ENCODE assay signal across 26 mouse cellular contexts in genomic region chr2:142739338-142739737, GRCm38 (mm10).
DNase-seq lines count a peak whose midpoint lies in the region; ATAC-seq and TF ChIP-seq lines count a peak whose summit lies in the region.
"Had no signal": no experiment of that assay in that cellular context is flagged by ENCODE, and none has a peak within 500 bp of the region (broad histone marks: within the 10 kb centered on the region; RNA-seq: fewer than 3 reads in every experiment).

No protein-coding gene starts in this region.

- no peaks in the 10 kb centered on the region for H3K9me3 ChIP-seq in intestine, embryonic 15.5 days
- no peaks in the 10 kb centered on the region for H3K9me3 ChIP-seq in intestine, postnatal 0 days (ENCODE audit: control insufficient read depth)
- H3K9me3 ChIP-seq: embryonic facial prominence, embryonic 13.5 days; embryonic facial prominence, embryonic 15.5 days; forebrain, embryonic 10.5 days; forebrain, embryonic 12.5 days; G1E had no signal

- peak; percentile 45; the same call in 1 of the 2 replicates for ATAC-seq in intestine, embryonic 15.5 days
- peak; percentile 89 for ATAC-seq in intestine, postnatal 0 days
- ATAC-seq: CD4-positive, CD25-positive, alpha-beta regulatory T cell, adult 4 months; forebrain, embryonic 14.5 days; forebrain, embryonic 16.5 days had no signal

- no peaks in the 10 kb centered on the region for H3K27me3 ChIP-seq in intestine, embryonic 15.5 days (replicated peaks)
- no peaks in the 10 kb centered on the region for H3K27me3 ChIP-seq in intestine, postnatal 0 days (replicated peaks; ENCODE audit: control insufficient read depth, insufficient read depth, low read length)
- H3K27me3 ChIP-seq in small intestine, adult 2 months (ENCODE audit: control insufficient read depth, insufficient read depth, low read length) = no peaks in the 10 kb centered on the region
- H3K27me3 ChIP-seq: CH12.LX; embryonic facial prominence, embryonic 13.5 days; embryonic facial prominence, embryonic 15.5 days; forebrain, embryonic 12.5 days had no signal

- no peak overlapping the region for H3K4me2 ChIP-seq in intestine, embryonic 15.5 days (replicated peaks)
- H3K4me2 ChIP-seq in intestine, postnatal 0 days (replicated peaks; ENCODE audit: low read depth) = no peak overlapping the region
- H3K4me2 ChIP-seq: embryonic facial prominence, embryonic 13.5 days; embryonic facial prominence, embryonic 15.5 days; forebrain, embryonic 12.5 days had no signal

- no peak overlapping the region for H3K4me3 ChIP-seq in intestine, embryonic 15.5 days (replicated peaks)
- no peak overlapping the region for H3K4me3 ChIP-seq in intestine, postnatal 0 days (ENCODE audit: low read depth, low read length)
- H3K4me3 ChIP-seq in small intestine, adult 2 months (ENCODE audit: low read depth, low read length) = no peak overlapping the region
- H3K4me3 ChIP-seq: embryonic facial prominence, embryonic 13.5 days; embryonic facial prominence, embryonic 15.5 days; erythroblast, embryonic 14.5 days; forebrain, embryonic 10.5 days; forebrain, embryonic 12.5 days had no signal

- no peak overlapping the region for H3K27ac ChIP-seq in intestine, embryonic 15.5 days
- H3K27ac ChIP-seq in intestine, postnatal 0 days (ENCODE audit: low read depth, low read length) = no peak overlapping the region
- H3K27ac ChIP-seq in small intestine, adult 2 months (ENCODE audit: insufficient read depth, low read depth, low read length) = peak overlapping the region; percentile 67
- H3K27ac ChIP-seq: embryonic facial prominence, embryonic 13.5 days; embryonic facial prominence, embryonic 15.5 days; forebrain, embryonic 10.5 days; forebrain, embryonic 12.5 days had no signal

- no peaks in the 10 kb centered on the region for H3K36me3 ChIP-seq in intestine, embryonic 15.5 days
- no peaks in the 10 kb centered on the region for H3K36me3 ChIP-seq in intestine, postnatal 0 days (ENCODE audit: control insufficient read depth, insufficient read depth)
- no peaks in the 10 kb centered on the region; the same call in 1 of the 2 replicates for H3K36me3 ChIP-seq in small intestine, adult 2 months (ENCODE audit: control insufficient read depth, insufficient read depth, low read length)
- H3K36me3 ChIP-seq: embryonic facial prominence, embryonic 15.5 days; forebrain, embryonic 10.5 days; forebrain, embryonic 12.5 days had no signal

- 60% methylated on average over 2 of the region's 2 CpGs for WGBS in intestine, embryonic 15.5 days
- WGBS in intestine, postnatal 0 days = 52% methylated on average over 2 of the region's 2 CpGs
- WGBS in small intestine, adult 2 months = 23% methylated on average over 2 of the region's 2 CpGs

- no peak overlapping the region for H3K9ac ChIP-seq in intestine, embryonic 15.5 days
- H3K9ac ChIP-seq in intestine, postnatal 0 days (ENCODE audit: low read depth, low read length) = no peak overlapping the region
- H3K9ac ChIP-seq: embryonic facial prominence, embryonic 13.5 days; embryonic facial prominence, embryonic 15.5 days; forebrain, embryonic 12.5 days had no signal

- no peak for TF ChIP-seq POLR2A in small intestine, adult 2 months (IDR thresholded peaks at IDR 0.05; ENCODE audit: low read depth, low read length)

- no peaks in the 10 kb centered on the region for H3K4me1 ChIP-seq in intestine, embryonic 15.5 days (replicated peaks)
- H3K4me1 ChIP-seq in intestine, postnatal 0 days (replicated peaks; ENCODE audit: control insufficient read depth, insufficient read depth, low read length) = no peaks in the 10 kb centered on the region
- H3K4me1 ChIP-seq in small intestine, adult 2 months (ENCODE audit: control insufficient read depth, insufficient read depth, insufficient read length, low read length) = peaks cover 12% of the 10 kb centered on the region; the same call in 1 of the 2 replicates
- H3K4me1 ChIP-seq: embryonic facial prominence, embryonic 13.5 days; embryonic facial prominence, embryonic 15.5 days had no signal

- DNase-seq in layer of hippocampus, postnatal 25 days (ENCODE audit: extremely low spot score in 1 of 2, low spot score in 1 of 2) = no peak
- no peak for DNase-seq in Muller cell, postnatal 12 days (ENCODE audit: inconsistent ontology term)
- DNase-seq: adrenal gland, adult 2 months; adrenal gland, postnatal 10 days; adrenal gland, postnatal 25 days; B cell, adult 2 months; cerebellum, adult 11 months; cerebellum, adult 18-20 months; cerebellum, adult 8-10 months; cerebellum, adult 9-11 months; cerebellum, postnatal 14 days; cerebellum, postnatal 36 days; embryo, embryonic 11 days had no signal

- TF ChIP-seq CTCF in intestine, postnatal 0 days (IDR thresholded peaks at IDR 0.05; ENCODE audit: low read depth) = no peak
- TF ChIP-seq CTCF in small intestine, adult 2 months (IDR thresholded peaks at IDR 0.05; ENCODE audit: extremely low read depth, insufficient read length, insufficient replicate concordance, low read depth, low read length) = no peak
